Mouse (Mus musculus) right cerebral cortex, postnatal 36 days (tissue): Measurements from ENCODE around the gene Spert.

ENCODE experiments used
- DNase-seq, 2 experiments: peaks; one replicate each; pipeline ENCODE4 v3.0.0; 2022; ENCODE audit warnings: low spot score in 2 of 2, mixed read lengths in 1 of 2

Gene Spert

GRCm38 (mm10) chr14:75592978-75593377, at the start of gene Spert:
Spert (minus strand) TSS chr14:75593116.
- no peak for DNase-seq

DNA sequence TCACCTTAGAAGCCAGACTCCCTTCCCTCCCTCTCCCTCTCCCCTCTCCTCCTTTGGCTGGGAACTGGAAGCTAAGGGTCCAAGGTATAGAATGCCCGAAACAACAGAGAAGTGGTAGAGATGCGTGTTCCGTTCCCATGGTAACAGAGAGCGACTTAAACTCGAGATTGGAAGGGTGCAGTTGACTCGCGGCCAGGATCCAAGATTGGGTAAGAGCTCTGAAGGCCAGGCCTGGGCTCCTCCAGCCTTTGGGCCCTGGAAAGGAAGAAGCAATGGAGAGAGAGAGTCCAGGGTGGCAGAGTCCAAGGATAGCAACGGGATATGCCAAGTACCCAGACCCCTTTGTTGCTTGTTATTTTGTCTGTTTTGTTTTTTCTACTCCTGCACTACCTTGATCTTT, 49.2 kb upstream of the Spert start, which contains the start of gene Erich6b:
Gene Erich6b (plus strand): TSS at position 180 of the 400 bp plus-strand sequence.
- no peak for DNase-seq

- no peak for DNase-seq
Measured at GRCm38 (mm10) chr14:75641369-75641768, 48.5 kb upstream of the Spert start.

DNA sequence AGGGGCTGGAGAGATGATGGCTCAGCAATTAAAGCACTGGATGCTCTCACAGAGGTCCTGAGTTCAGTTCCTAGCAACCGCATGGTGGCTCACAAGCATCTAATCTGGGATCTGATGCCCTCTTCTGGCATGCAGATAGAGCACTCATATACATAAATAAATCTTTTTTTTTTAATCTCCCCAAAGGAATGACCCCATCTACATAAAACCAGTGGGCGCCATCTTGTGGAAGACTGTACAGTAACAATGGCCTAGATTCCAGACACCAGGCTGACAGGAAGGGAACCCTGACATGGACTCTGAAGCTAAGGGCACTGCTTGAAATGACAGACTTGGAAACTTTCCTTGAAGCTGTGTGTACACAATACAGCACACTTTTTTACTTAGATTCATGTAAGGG, 47.9 kb upstream of the Spert start:
- no peak for DNase-seq

GRCm38 (mm10) chr14:75637641-75638040, 44.7 kb upstream of the Spert start:
- no peak for DNase-seq

DNA sequence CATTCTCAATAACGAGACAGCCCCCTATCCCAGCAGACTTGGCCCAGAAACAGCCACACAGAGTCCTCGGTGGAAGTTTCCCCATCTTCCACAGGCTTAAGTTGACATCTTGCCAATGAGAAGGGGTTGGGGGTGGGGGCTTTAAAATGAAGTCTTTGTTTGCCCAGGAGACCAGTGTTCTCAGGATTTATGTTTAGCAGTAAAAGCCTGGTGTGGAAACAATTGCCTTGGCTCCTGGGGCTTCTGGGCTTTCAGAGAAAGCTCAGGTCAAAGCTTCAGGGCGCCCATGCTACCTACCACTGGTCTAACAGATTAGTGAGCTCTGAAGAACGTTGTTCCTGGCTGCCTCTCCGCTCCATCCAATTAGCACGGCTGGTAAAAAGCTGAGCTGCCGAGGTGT, 43.2 kb upstream of the Spert start:
- DNase-seq, result no peak

DNA sequence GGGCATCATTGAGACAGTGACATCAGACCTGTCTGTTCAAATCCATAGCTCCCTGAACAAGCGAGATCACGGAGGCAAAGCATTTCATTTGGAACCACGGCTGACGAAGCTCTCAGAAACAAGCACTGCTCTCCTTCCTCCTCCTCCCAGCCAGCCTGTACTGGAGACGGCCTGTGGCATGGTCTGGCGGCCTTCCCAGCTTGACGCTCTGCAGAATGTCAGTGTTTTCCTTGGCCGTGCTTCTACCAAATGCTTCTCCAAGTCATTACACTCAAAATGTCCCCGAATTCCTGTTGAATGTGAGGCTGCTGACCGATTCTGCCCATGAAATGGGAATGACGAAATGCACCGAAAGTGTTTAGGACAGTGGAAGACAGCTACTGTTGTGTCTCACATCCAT, 42.4 kb upstream of the Spert start:
- DNase-seq, result no peak

- DNase-seq, result no peak
Measured at GRCm38 (mm10) chr14:75628870-75629269, 36.0 kb upstream of the Spert start.

GRCm38 (mm10) chr14:75622984-75623383, 30.1 kb upstream of the Spert start:
- no peak for DNase-seq

DNA sequence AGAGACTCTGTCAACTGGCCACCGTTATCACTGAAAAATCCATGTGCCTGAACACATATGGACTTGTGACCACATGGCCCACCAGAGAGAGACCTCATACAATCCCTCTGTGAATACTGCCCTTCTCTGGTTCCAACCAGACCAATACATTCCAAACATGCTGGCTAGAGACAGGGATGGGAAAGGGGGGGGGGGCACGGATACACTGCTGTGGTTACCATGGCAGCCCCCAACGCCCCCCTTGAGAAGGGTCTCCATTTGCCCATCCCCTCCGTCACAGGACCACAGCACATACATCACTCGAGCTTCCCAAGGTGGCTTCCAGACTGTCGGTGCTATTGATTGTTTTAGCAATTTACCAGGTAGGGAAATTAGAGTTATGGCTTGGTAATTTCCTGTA, 23.5 kb upstream of the Spert start:
- no peak for DNase-seq

DNA sequence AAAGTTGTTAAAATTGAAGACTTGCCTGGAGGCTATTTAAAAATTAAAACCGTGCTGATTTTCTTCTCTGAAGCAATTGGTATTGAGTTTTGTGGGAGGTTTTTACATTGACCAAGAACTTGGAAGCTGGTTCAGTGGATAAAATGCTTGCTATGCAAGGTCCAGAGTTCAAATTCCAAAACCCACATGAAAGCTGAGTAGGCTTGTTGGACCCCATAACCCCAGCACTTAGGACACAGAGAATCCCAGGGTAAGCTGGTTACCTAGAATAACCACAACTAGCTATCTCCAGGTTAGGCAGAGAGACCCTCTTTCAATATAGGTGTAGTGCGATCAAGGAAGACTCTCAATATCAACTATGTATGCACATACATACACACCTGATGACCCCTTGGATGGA, 16.3 kb upstream of the Spert start:
- no peak for DNase-seq

DNA sequence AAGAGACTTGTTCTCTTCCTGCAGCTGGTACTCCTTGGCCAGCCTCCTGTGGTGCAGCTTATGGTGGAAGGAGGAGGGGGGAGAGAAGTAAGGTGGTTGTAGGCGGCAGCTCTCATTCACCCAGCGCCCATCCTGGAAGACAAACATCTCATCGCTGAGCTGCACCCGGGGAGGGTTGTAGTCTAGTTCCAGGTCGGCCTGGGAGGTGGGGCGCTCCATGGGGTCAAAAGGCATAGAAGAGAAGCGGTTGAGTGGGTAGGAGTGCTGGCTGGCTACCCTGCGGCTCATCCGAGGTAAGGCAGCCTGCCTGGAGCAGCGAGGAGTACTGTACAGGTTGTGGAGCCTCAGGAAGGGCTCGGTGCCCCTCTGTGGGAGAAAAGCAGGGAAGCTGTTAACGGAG, 9.0 kb downstream of the Spert start:
- DNase-seq, result no peak

DNA sequence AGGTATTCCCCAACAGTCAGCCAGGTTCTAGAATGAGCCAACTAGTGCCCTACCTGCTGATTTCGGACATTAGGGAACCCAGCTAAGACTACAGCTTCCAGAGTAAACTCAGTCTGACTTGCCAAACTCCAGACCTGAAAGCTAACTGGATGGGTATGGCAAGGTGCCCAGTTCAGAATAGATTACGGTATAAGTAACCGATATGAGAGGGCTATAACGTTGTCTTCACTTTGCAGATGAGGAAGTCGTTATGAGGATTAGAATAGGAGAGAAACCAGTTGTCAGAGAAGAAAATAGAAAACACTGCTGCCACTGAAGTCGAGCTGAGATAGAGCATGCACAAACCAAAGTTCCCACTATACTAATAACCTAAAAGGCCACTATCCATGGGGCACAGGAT, 13.9 kb downstream of the Spert start:
- DNase-seq, result no peak

DNA sequence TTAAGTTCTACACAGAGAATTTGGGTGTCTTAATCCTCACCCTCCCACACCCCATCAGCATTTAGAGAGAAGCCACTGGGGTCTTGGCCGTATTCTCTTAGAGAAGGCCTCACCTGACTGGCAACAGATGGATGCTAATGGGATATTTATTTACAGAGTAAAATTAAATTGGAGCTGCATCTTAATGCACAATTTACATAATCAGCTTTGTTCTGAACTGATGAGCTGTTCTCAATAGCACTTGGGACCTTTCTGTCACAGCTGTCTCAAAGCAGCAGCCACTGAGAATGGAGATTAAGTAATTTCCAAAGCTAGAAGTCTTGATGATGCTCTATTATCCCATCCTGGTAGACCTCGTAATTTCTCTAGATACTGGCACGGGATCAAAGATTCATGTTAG, 26.6 kb downstream of the Spert start:
- no peak for DNase-seq

DNA sequence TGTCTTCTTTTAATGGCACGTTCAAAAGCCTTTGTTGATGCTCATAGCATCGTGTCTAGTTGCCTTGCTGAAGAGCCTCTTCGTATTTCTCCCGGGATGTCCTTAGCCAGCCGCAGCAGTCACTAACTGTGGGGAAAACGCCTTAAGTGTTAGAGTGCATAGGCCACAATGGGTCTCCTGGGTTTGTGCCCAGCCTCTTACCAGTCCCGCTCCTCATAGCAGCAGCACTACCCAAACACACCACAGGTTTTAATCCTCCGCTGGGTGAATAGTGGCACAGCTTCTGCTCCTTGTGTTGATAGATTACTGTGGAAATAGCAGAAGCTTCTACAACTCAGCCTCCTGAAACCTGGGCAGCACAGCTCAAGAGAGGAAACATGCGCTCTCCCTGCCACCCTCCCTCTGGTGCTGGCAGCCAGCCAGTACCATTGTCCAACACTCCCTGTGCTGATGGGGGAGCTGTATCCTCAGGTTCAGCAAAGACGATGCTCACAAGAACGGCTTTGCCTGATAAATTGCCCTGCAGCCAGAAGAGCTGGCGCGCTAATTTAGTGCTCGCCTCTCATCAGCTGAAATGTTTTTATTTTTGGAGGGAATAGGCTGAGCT, 27.3 kb downstream of the Spert start:
- DNase-seq, result peak; percentile 15 to 28

DNA sequence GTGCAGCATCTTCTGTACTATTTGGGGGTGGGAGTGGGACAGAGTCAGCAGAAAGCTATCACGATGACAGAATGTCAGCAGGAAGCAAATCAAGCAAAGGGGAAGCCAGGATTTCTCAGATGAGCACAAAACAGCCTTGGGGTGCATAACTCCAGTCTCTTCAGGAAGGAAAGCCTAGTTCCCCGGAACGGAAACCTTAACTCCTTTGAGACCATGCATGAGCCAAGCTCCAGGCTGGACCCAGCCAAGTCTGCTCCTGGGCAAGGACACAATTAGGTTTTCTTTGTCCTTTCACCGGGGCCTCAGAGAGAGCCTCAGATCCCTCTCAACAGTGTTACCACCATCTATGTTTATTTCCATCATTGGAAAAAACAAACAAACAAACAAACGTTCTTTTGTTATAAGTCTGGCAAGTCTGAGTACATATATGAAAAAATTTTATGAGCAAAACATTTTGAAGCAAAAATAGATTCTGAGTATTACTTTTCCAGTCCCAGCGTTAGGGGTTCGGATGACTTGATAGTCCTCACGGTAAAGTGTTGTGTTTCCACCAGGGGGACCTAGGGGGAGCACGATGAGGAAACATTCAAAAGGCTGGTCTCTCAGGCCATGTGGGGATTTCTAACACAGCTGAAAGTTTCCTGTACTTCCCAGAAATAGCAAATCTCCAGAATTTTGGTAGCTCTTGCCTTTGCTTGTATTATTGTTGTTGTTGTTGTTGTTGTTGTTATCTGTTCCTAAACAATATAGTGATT, 31.2 kb downstream of the Spert start:
- no peak for DNase-seq

- DNase-seq, result no peak
Measured at GRCm38 (mm10) chr14:75541731-75542130, 51.2 kb downstream of the Spert start.

DNA sequence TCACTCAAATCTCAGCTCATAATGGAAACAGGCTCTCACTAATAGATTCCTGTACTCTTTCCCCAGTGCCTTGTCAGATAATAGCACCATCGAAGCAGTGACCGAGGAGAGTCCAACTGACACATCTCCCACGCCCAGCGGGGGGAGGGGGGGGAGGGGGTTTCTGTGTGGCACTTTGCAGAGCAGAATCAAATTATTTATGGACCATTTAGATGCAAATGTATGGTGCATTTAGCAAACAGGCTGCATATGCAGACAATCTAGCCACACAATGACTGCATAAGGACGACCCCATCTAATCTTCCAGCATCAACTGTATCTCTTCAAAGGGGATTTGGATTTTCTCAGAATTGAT, 51.9 kb downstream of the Spert start:
- DNase-seq, result no peak

GRCm38 (mm10) chr14:75540216-75540995, 52.5 kb downstream of the Spert start:
- DNase-seq, result no peak

DNA sequence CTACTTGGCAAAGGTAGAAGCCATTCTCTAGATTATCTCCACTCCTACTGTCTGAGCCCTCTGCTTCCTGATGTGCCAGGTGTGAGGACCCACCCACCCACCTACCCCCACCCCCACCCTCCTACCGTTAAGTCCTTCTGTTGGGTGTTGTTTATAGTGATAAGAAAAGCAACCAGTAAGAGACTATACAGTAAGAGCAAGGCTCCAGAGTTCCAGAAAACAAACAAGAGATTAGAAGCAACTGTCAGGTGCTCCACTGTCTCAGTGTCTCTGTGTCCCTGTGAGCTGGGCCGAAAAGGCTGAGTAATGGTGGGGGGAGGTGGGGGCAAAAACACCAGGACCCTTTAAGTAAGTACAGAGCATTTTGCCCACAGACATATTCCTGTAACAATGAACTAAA, 53.7 kb downstream of the Spert start:
- no peak for DNase-seq
